Mouse (Mus musculus): ENCODE measurements at regions not wholly inside any gene's neighbourhood (a gene's known extent, or its start where the extent isn't known, plus 50 kb on each side); places are given as distances from the start of the nearest gene placed in this dataset.
A peak's percentile ranks its signal among the peaks of the same experiment; 100 is the strongest.

DNA sequence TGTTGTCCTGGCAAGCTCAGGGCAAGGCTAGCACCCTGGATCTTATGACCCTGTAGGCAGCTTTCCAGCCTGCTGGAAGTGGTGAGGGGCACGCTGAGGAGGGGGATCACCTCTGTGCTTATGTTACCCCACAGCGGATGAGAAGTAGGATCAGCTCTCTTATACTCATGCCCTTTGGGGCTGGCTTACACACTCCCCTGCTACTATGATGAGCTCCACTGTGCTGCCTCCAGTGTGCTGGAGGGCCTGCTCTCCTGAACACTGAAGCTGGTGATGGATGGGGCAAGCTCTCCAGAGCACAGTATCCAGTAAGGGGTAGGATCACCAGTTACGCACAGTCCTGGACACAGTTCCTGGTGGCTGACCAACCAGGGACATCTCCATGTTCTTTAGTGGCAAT, 118.3 kb upstream of the Syt1 start:
- TF ChIP-seq CTCF (IDR thresholded peaks at IDR 0.05), result no peak
- Histone ChIP-seq H3K27me3 (ENCODE audit: insufficient read depth, low read length) (no peaks in the 10 kb centered on the region), H3K9ac (replicated peaks; ENCODE audit: low read length, poor library complexity, severe bottlenecking) (no peak overlapping the region), H3K4me2 (ENCODE audit: low read depth, low read length, poor library complexity, severe bottlenecking) (no peak overlapping the region), H3K9me3 (ENCODE audit: low read length) (no peaks in the 10 kb centered on the region), H3K27ac (ENCODE audit: low read depth, low read length) (no peak overlapping the region), H3K4me1 (ENCODE audit: insufficient read depth, low read length) (no peaks in the 10 kb centered on the region), H3K4me3 (ENCODE audit: low read depth, low read length) (no peak overlapping the region), H3K36me3 (ENCODE audit: insufficient read depth, low read length) (no peaks in the 10 kb centered on the region)
- no peak for DNase-seq (ENCODE audit: low spot score)
- WGBS, result 97% methylated on average over 3 of the region's 3 CpGs
- peak; percentile 38; the same call in 1 of the 2 replicates for ATAC-seq (ENCODE audit: low FRiP score)

GRCm38 (mm10) chr10:109126699-109127098, 115.9 kb upstream of the Syt1 start:
- H3K27me3 ChIP-seq (ENCODE audit: insufficient read depth, low read length), result no peaks in the 10 kb centered on the region
- no peak overlapping the region for H3K4me3 ChIP-seq (ENCODE audit: low read depth, low read length)
- TF ChIP-seq CTCF (IDR thresholded peaks at IDR 0.05), result no peak
- H3K36me3 ChIP-seq (ENCODE audit: insufficient read depth, low read length), result no peaks in the 10 kb centered on the region
- WGBS, result 90% methylated on average over 2 of the region's 2 CpGs
- H3K4me2 ChIP-seq (ENCODE audit: low read depth, low read length, poor library complexity, severe bottlenecking), result no peak overlapping the region
- H3K9ac ChIP-seq (replicated peaks; ENCODE audit: low read length, poor library complexity, severe bottlenecking), result no peak overlapping the region
- H3K9me3 ChIP-seq (ENCODE audit: low read length), result no peaks in the 10 kb centered on the region
- no peak overlapping the region for H3K27ac ChIP-seq (ENCODE audit: low read depth, low read length)
- DNase-seq (ENCODE audit: low spot score) (no peak), ATAC-seq (ENCODE audit: low FRiP score) (no peak)
- no peaks in the 10 kb centered on the region for H3K4me1 ChIP-seq (ENCODE audit: insufficient read depth, low read length)

DNA sequence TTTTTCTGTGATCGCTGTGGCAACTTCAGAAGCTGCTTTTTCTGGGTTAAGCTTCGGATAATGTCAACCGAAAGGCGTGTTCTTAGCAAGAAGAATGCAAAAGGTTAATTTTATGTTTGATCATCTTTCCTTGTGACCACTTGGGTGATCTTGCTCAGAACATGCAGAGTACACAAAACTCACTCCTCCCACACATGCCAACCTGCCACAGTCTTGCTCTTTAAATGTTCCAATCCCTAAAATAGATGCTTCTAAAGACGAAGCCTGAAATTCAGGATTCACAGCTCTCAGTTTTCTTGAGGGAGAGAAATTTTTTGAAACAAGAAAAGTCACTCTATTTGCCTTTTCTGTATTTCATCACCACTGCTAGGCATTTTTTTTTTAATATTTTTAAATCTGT, 106.4 kb upstream of the Syt1 start:
- no peak overlapping the region for H3K4me3 ChIP-seq (ENCODE audit: low read depth, low read length)
- H3K4me1 ChIP-seq (ENCODE audit: insufficient read depth, low read length), result no peaks in the 10 kb centered on the region
- DNase-seq (ENCODE audit: low spot score) (no peak), ATAC-seq (ENCODE audit: low FRiP score) (no peak)
- no peaks in the 10 kb centered on the region for H3K36me3 ChIP-seq (ENCODE audit: insufficient read depth, low read length)
- no peaks in the 10 kb centered on the region for H3K27me3 ChIP-seq (ENCODE audit: insufficient read depth, low read length)
- H3K9ac ChIP-seq (replicated peaks; ENCODE audit: low read length, poor library complexity, severe bottlenecking), result no peak overlapping the region
- H3K9me3 ChIP-seq (ENCODE audit: low read length), result no peaks in the 10 kb centered on the region
- TF ChIP-seq CTCF (IDR thresholded peaks at IDR 0.05), result no peak
- no peak overlapping the region for H3K4me2 ChIP-seq (ENCODE audit: low read depth, low read length, poor library complexity, severe bottlenecking)
- 88% methylated on average over 5 of the region's 5 CpGs for WGBS
- no peak overlapping the region for H3K27ac ChIP-seq (ENCODE audit: low read depth, low read length)

DNA sequence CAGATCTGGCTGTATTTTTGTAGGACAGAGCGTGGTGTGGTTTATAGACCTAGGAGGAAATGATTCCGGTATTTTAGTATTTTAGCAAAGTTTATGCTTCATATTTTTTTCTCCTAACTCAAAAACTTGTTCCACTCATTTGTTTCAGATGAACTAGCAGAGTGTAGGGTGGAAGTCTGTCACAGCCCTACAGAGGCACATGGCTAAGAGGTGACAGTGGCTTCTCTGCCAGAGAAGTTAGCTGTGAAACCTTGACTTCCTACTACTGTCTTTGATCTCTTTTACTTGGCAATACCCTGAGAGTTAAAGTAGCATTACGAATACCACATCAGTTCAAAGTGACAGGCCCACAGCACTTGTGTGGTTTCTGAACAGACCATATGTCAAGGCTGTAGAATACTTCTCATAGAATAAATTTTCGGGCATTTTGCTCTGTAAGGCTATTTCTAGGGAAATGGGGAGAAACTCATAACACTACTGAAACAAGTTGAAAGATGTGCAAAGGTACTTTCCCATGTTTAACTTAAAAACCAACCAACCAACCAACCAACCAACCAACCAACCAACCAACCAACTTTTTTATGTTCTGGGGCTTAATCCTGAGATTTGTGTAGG, 104.3 kb upstream of the Syt1 start:
- Histone ChIP-seq H3K4me1 (ENCODE audit: insufficient read depth, low read length) (no peaks in the 10 kb centered on the region), H3K27ac (ENCODE audit: low read depth, low read length) (no peak overlapping the region), H3K36me3 (ENCODE audit: insufficient read depth, low read length) (no peaks in the 10 kb centered on the region), H3K4me2 (ENCODE audit: low read depth, low read length, poor library complexity, severe bottlenecking) (no peak overlapping the region), H3K9me3 (ENCODE audit: low read length) (no peaks in the 10 kb centered on the region), H3K9ac (replicated peaks; ENCODE audit: low read length, poor library complexity, severe bottlenecking) (no peak overlapping the region), H3K4me3 (ENCODE audit: low read depth, low read length) (no peak overlapping the region), H3K27me3 (ENCODE audit: insufficient read depth, low read length) (no peaks in the 10 kb centered on the region)
- ATAC-seq (ENCODE audit: low FRiP score) (no peak), DNase-seq (ENCODE audit: low spot score) (no peak)
- WGBS, result 85% methylated on average over 4 of the region's 4 CpGs
- no peak for TF ChIP-seq CTCF (IDR thresholded peaks at IDR 0.05)

GRCm38 (mm10) chr10:109105781-109106180, 95.0 kb upstream of the Syt1 start:
- Histone ChIP-seq H3K9me3 (ENCODE audit: low read length) (no peaks in the 10 kb centered on the region), H3K9ac (replicated peaks; ENCODE audit: low read length, poor library complexity, severe bottlenecking) (no peak overlapping the region), H3K4me2 (ENCODE audit: low read depth, low read length, poor library complexity, severe bottlenecking) (no peak overlapping the region), H3K36me3 (ENCODE audit: insufficient read depth, low read length) (no peaks in the 10 kb centered on the region), H3K4me3 (ENCODE audit: low read depth, low read length) (no peak overlapping the region), H3K4me1 (ENCODE audit: insufficient read depth, low read length) (no peaks in the 10 kb centered on the region), H3K27me3 (ENCODE audit: insufficient read depth, low read length) (no peaks in the 10 kb centered on the region), H3K27ac (ENCODE audit: low read depth, low read length) (no peak overlapping the region)
- no peak for ATAC-seq (ENCODE audit: low FRiP score)
- 82% methylated on average over 2 of the region's 2 CpGs for WGBS
- TF ChIP-seq CTCF (IDR thresholded peaks at IDR 0.05), result no peak
- DNase-seq (ENCODE audit: low spot score), result no peak

DNA sequence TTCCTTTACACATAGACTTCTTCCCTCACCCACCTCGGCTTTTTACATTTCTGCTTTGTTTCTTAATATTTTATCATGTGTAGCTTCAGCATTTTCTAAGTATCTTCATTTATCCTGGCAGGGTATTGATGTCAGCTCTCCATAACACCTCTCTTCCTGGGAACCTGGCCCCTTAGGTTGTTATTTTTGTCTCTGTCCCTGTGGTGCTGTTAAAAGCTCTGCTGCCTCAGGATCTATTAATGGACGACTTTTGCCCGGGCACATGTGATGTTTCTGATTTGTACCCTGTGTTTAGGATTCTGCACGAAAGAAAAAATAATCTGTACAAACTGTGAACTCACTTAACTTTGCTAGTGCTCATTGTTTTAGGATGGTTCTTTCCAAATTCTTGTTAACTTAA, 81.4 kb upstream of the Syt1 start:
- no peak for TF ChIP-seq CTCF (IDR thresholded peaks at IDR 0.05)
- Histone ChIP-seq H3K4me1 (ENCODE audit: insufficient read depth, low read length) (no peaks in the 10 kb centered on the region), H3K9ac (replicated peaks; ENCODE audit: low read length, poor library complexity, severe bottlenecking) (no peak overlapping the region), H3K4me3 (ENCODE audit: low read depth, low read length) (no peak overlapping the region), H3K27ac (ENCODE audit: low read depth, low read length) (no peak overlapping the region), H3K4me2 (ENCODE audit: low read depth, low read length, poor library complexity, severe bottlenecking) (no peak overlapping the region), H3K9me3 (ENCODE audit: low read length) (no peaks in the 10 kb centered on the region), H3K27me3 (ENCODE audit: insufficient read depth, low read length) (no peaks in the 10 kb centered on the region), H3K36me3 (ENCODE audit: insufficient read depth, low read length) (no peaks in the 10 kb centered on the region)
- ATAC-seq (ENCODE audit: low FRiP score) (no peak), DNase-seq (ENCODE audit: low spot score) (no peak)
- 79% methylated on average over 4 of the region's 4 CpGs for WGBS
